Mouse (Mus musculus): Measurements from ENCODE around the gene Pik3ip1. TPM values are rescaled to one million over a fixed set of nuclear protein-coding genes. Genes with fewer than 3 reads are reported as not detected.
A peak's percentile ranks its signal among the peaks of the same experiment; 100 is the strongest.

Gene Pik3ip1
- polyA plus RNA-seq, 1 experiment from 2014 or later: 1.4 TPM

DNA sequence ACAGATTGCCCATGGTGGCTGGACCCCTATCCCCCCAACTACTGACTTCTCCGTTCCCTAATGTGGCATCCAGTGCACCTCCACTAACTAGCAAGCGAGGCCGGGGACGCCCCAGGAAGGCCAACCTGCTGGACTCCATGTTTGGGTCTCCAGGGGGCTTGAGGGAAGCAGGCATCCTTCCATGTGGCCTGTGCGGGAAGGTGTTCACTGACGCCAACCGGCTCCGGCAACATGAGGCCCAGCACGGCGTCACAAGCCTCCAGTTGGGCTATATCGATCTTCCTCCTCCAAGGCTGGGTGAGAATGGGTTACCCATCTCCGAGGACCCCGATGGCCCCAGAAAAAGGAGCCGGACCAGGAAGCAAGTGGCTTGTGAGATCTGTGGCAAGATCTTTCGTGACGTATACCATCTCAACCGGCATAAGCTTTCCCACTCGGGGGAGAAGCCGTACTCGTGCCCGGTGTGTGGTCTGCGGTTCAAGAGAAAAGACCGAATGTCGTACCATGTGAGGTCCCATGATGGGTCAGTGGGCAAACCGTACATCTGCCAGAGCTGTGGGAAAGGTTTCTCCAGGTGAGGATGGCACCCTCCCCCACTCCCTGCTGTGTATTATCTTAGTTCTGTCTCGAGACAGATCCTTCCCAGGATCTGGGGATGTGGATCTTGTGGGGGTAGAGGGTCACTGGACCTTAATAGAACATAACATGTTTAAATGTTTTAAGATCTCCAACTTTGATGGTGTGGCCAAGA lies 38.7 kb upstream of the Pik3ip1 start:
- H3K9me3 ChIP-seq (replicated peaks): no peaks in the 10 kb centered on the region
- peaks cover 84% of the 10 kb centered on the region for H3K4me1 ChIP-seq (replicated peaks)
- H3K27me3 ChIP-seq: peaks cover 21% of the 10 kb centered on the region
- H3K9ac ChIP-seq: peak overlapping the region; percentile 81
- H3K4me2 ChIP-seq: peak overlapping the region; percentile 100
- H3K27ac ChIP-seq (replicated peaks): peak overlapping the region; percentile 93
- H3K4me3 ChIP-seq (replicated peaks): peak overlapping the region; percentile 94
- peaks cover 30% of the 10 kb centered on the region for H3K36me3 ChIP-seq (replicated peaks)
- WGBS (ENCODE audit: insufficient replicate concordance): under 1% methylated on average over 26 of the region's 26 CpGs
- ATAC-seq (ENCODE audit: insufficient read depth): no peak

DNA sequence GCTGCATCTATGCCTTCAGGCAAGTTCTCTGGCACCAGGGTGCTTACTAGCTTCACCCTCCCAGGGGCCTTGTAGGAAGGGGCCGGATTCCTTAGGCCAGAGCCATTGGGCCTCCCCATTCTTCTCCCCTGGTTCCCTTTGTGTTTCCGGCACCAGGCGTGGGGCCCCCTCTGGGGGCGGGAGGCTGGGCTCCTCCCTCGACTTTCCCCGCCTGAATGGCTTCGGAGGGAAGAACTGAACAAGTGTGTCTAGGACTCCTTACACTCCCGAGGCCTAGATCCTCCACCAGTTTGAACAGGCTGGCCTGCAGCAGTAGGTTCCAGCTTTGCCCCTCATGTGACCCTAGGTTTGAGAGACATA lies 38.2 kb upstream of the Pik3ip1 start:
- Histone ChIP-seq H3K4me3 (replicated peaks) (peak overlapping the region; percentile 94), H3K4me2 (peak overlapping the region; percentile 100), H3K9ac (peak overlapping the region; percentile 81), H3K36me3 (replicated peaks) (peaks cover 35% of the 10 kb centered on the region), H3K9me3 (replicated peaks) (no peaks in the 10 kb centered on the region), H3K27ac (replicated peaks) (peak overlapping the region; percentile 93), H3K4me1 (replicated peaks) (peaks cover 84% of the 10 kb centered on the region), H3K27me3 (peaks cover 21% of the 10 kb centered on the region)
- peak; percentile 30 for ATAC-seq (ENCODE audit: insufficient read depth)
- 0% methylated on average over 8 of the region's 8 CpGs for WGBS (ENCODE audit: insufficient replicate concordance)

DNA sequence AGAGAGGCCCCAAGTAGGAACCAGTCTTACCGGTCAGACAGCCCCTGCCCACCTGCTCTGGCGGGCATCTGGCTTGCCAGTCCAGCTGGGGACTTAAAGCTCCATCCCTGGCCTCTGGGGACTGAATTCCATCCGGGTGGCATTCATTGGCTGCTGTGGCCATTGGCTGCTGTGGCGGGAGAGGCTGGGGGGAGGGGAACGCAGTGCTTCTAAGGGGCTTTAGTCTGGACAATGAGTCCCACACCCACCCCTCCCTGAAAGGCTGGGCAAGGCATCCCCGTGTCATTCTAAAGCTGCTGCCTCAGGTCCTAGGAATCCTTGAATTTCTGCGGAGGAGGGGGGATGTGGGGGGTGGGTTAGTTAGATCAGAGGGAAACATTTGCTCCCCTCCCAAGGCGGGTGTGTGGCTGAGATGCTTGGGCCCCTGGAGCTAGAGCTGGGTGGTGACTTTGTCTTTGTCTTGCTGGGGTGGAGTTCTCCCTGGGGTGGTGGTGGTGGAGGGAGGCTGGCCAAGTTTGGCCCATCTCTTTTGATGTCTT lies 37.4 kb upstream of the Pik3ip1 start:
- Histone ChIP-seq H3K4me2 (peak overlapping the region; percentile 100), H3K27me3 (peaks cover 14% of the 10 kb centered on the region), H3K27ac (replicated peaks) (peak overlapping the region; percentile 93), H3K36me3 (replicated peaks) (peaks cover 43% of the 10 kb centered on the region), H3K4me1 (replicated peaks) (peaks cover 82% of the 10 kb centered on the region), H3K9ac (peak overlapping the region; percentile 81), H3K4me3 (replicated peaks) (peak overlapping the region; percentile 94), H3K9me3 (replicated peaks) (no peaks in the 10 kb centered on the region)
- WGBS (ENCODE audit: insufficient replicate concordance): 2% methylated on average over 8 of the region's 8 CpGs
- ATAC-seq (ENCODE audit: insufficient read depth): no peak

DNA sequence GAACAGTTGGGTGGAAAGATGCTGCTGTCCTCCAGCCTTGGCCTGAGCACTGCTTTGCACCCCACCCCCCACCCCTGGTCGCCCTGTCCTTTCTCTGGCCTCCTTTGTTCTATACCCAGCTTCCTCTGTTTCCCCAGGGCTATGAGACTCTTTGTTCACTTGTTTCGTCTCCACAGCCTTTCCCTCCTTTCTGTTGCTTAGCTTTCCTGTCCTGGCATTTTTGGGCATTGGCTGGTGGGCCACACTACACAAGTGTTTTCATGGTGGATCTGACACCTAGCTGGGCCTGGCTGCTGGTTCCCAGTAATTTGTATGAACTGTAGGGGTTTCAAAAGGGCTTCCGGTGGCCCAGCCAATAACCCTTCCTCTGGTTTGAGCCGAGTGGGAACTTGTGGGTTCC lies 36.8 kb upstream of the Pik3ip1 start:
- H3K9ac ChIP-seq: peak overlapping the region; percentile 81
- no peak for ATAC-seq (ENCODE audit: insufficient read depth)
- peaks cover 9% of the 10 kb centered on the region for H3K27me3 ChIP-seq
- H3K36me3 ChIP-seq (replicated peaks): peaks cover 48% of the 10 kb centered on the region
- H3K4me1 ChIP-seq (replicated peaks): peaks cover 76% of the 10 kb centered on the region
- H3K27ac ChIP-seq (replicated peaks): peak overlapping the region; percentile 93
- no peaks in the 10 kb centered on the region for H3K9me3 ChIP-seq (replicated peaks)
- peak overlapping the region; percentile 94 for H3K4me3 ChIP-seq (replicated peaks)
- WGBS (ENCODE audit: insufficient replicate concordance): 43% methylated on average over 4 of the region's 4 CpGs
- H3K4me2 ChIP-seq: peak overlapping the region; percentile 100

DNA sequence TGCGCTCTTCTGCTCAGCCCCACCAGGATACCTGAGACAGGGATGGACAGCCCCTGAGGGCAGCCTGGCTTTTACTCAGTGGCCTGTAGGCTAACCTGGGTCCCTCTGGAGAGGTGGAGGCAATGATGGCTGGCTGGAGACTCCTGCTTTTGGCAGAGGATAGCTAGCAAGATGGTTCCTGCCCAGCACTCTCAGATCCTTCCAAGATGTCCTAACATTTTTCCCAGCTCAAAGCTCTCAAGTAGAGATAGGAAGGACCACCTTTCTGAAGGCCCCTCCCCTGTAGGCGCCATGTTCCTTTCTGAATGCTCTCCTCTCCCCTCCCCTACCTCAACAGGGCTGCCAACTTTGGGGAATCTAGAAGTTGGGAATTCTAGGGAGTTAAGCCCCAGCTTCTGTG lies 35.6 kb upstream of the Pik3ip1 start:
- 75% methylated on average over 2 of the region's 2 CpGs for WGBS (ENCODE audit: insufficient replicate concordance)
- Histone ChIP-seq H3K9ac (no peak overlapping the region), H3K9me3 (replicated peaks) (no peaks in the 10 kb centered on the region), H3K4me1 (replicated peaks) (peaks cover 64% of the 10 kb centered on the region), H3K27me3 (no peaks in the 10 kb centered on the region), H3K27ac (replicated peaks) (no peak overlapping the region), H3K4me2 (0 out of 2 replicates have a peak overlapping the region, but pooled peaks have one; percentile 100), H3K36me3 (replicated peaks) (peaks cover 61% of the 10 kb centered on the region), H3K4me3 (replicated peaks) (no peak overlapping the region)
- ATAC-seq (ENCODE audit: insufficient read depth): no peak

- 62% methylated on average over 5 of the region's 5 CpGs for WGBS (ENCODE audit: insufficient replicate concordance)
- peaks cover 53% of the 10 kb centered on the region for H3K4me1 ChIP-seq (replicated peaks)
- no peak overlapping the region for H3K4me2 ChIP-seq
- no peak overlapping the region for H3K9ac ChIP-seq
- H3K9me3 ChIP-seq (replicated peaks): no peaks in the 10 kb centered on the region
- H3K36me3 ChIP-seq (replicated peaks): peaks cover 74% of the 10 kb centered on the region
- H3K4me3 ChIP-seq (replicated peaks): no peak overlapping the region
- H3K27me3 ChIP-seq: no peaks in the 10 kb centered on the region
- ATAC-seq (ENCODE audit: insufficient read depth): no peak
- H3K27ac ChIP-seq (replicated peaks): no peak overlapping the region
Measured at GRCm38 (mm10) chr11:3296056-3296455, 34.1 kb upstream of the Pik3ip1 start.

DNA sequence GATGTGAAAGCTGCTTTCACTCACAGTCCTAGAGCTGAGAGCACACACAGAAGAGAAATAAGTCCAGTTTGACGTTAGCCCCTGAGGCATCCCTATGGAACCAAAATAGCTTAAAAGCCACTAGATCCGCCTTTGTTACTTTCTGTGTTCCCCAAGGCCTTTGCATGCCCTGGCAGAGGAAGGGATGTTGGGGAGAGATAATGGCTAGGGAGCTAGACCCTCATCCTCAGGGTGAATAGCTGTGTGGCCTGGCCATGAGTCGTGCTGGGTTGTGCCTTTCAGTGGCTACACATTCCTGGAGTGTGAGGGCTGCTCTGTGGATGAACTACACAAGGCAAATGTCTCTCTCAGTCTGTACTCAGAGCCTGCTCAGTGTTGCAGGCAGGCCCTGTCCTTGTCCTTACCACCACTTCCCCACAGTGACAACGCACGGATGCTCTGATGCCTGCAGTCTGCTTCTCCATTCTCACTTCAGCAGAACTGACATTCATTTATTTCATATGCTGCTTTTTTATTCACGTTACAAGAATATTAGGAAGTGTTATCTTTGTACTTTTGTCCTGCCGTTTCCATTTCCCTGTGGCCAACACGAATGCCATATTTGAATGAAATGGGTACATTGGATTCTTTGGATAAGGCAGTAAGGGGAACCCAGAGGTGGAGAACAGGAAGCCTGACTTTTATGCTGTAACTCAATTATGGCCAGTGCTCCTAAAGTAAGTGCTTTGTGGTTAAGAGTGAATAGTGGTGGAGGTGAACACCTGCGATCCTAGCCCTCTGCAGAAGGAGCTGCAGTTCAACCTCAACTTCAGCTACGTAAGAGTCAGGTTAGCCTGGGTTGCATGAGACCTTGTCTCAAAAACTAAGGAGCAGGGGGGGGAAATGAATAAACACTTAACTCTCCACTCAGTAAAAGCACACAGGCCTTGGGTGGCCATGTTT lies 32.1 kb upstream of the Pik3ip1 start:
- Histone ChIP-seq H3K4me1 (replicated peaks) (peaks cover 32% of the 10 kb centered on the region), H3K9me3 (replicated peaks) (no peaks in the 10 kb centered on the region), H3K27me3 (no peaks in the 10 kb centered on the region), H3K4me2 (no peak overlapping the region), H3K9ac (no peak overlapping the region), H3K27ac (replicated peaks) (no peak overlapping the region), H3K36me3 (replicated peaks) (peaks cover 94% of the 10 kb centered on the region), H3K4me3 (replicated peaks) (no peak overlapping the region)
- no peak for ATAC-seq (ENCODE audit: insufficient read depth)
- 55% methylated on average over 10 of the region's 10 CpGs for WGBS (ENCODE audit: insufficient replicate concordance)

DNA sequence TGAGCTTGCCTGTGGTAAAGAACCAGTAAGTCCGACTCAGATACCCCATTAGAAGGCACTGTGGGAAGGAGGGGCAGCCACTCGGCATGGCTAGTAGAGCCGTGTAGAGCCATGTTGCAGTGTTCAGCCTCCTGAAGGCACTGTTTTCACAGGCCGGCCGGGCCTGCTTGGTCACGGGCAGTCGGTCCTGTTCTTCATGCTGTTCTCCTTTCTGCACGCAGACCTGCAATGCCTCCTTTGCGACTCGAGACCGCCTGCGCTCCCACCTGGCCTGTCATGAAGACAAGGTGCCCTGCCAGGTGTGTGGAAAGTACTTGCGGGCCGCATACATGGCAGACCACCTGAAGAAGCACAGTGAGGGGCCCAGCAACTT lies 31.4 kb upstream of the Pik3ip1 start:
- H3K4me1 ChIP-seq (replicated peaks): peaks cover 25% of the 10 kb centered on the region
- no peak overlapping the region for H3K9ac ChIP-seq
- H3K4me2 ChIP-seq: no peak overlapping the region
- peaks cover 93% of the 10 kb centered on the region for H3K36me3 ChIP-seq (replicated peaks)
- 0 out of 2 replicates have a peak overlapping the region, but pooled peaks have one; percentile 10 for H3K27ac ChIP-seq (replicated peaks)
- H3K9me3 ChIP-seq (replicated peaks): no peaks in the 10 kb centered on the region
- WGBS (ENCODE audit: insufficient replicate concordance): 83% methylated on average over 14 of the region's 14 CpGs
- no peak for ATAC-seq (ENCODE audit: insufficient read depth)
- H3K4me3 ChIP-seq (replicated peaks): no peak overlapping the region
- H3K27me3 ChIP-seq: no peaks in the 10 kb centered on the region

DNA sequence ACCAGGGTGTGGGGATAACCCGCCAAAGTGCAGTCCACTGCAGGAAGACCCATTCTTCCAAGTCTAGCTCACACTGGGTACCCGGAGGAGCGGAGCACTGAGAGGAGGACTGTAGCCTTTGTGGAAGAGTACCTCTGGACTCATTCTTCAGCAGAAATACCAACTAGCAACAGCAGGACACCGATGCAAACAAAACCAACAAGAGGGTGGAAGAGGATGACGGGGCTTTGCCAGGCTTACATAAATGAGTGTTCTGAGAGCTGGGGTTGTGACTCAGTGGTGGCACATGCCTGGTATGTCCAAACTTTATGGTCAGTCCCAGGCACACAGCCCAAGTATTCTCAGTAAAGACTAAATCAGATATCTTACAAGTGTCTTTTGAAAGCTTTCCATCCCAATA lies 29.1 kb upstream of the Pik3ip1 start:
- H3K27ac ChIP-seq (replicated peaks): no peak overlapping the region
- no peaks in the 10 kb centered on the region for H3K27me3 ChIP-seq
- H3K4me2 ChIP-seq: no peak overlapping the region
- no peaks in the 10 kb centered on the region for H3K9me3 ChIP-seq (replicated peaks)
- no peak for ATAC-seq (ENCODE audit: insufficient read depth)
- peaks cover 3% of the 10 kb centered on the region for H3K4me1 ChIP-seq (replicated peaks)
- H3K4me3 ChIP-seq (replicated peaks): no peak overlapping the region
- peaks cover 97% of the 10 kb centered on the region for H3K36me3 ChIP-seq (replicated peaks)
- WGBS (ENCODE audit: insufficient replicate concordance): 90% methylated on average over 5 of the region's 5 CpGs
- H3K9ac ChIP-seq: no peak overlapping the region

DNA sequence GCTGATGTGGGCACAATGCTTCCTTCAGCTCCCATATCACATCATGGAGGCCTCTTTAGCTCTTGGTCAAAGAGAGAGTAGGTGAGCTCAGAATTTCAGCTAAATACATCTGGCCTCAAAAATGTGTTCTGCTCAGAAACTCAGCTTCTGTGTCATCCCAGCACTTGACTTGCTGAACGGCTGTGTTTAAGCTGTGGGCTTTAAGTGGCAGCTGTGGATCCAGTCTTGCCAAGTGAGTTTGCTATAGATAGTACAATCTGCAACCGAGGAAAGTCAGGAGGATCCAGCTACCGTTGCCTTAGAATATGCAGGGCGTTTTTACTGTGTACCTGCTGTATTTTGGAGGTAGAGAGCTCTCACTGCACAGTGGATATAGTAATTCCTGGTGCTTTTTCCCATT lies 27.8 kb upstream of the Pik3ip1 start:
- Histone ChIP-seq H3K4me3 (replicated peaks) (no peak overlapping the region), H3K27me3 (no peaks in the 10 kb centered on the region), H3K36me3 (replicated peaks) (peaks cover 97% of the 10 kb centered on the region), H3K9me3 (replicated peaks) (no peaks in the 10 kb centered on the region), H3K27ac (replicated peaks) (no peak overlapping the region), H3K4me2 (no peak overlapping the region), H3K9ac (no peak overlapping the region), H3K4me1 (replicated peaks) (peaks cover 2% of the 10 kb centered on the region; the same call in 1 of the 2 replicates)
- ATAC-seq (ENCODE audit: insufficient read depth): no peak
- WGBS (ENCODE audit: insufficient replicate concordance): 72% methylated on average over 4 of the region's 4 CpGs

GRCm38 (mm10) chr11:3302792-3303191 lies 27.4 kb upstream of the Pik3ip1 start:
- Histone ChIP-seq H3K9ac (no peak overlapping the region), H3K36me3 (replicated peaks) (peaks cover 97% of the 10 kb centered on the region), H3K9me3 (replicated peaks) (no peaks in the 10 kb centered on the region), H3K4me1 (replicated peaks) (no peaks in the 10 kb centered on the region; the same call in 1 of the 2 replicates), H3K27ac (replicated peaks) (no peak overlapping the region), H3K27me3 (no peaks in the 10 kb centered on the region), H3K4me2 (no peak overlapping the region), H3K4me3 (replicated peaks) (no peak overlapping the region)
- ATAC-seq (ENCODE audit: insufficient read depth): no peak
- 67% methylated on average over 4 of the region's 4 CpGs for WGBS (ENCODE audit: insufficient replicate concordance)
